Mouse (Mus musculus) brain, embryonic 14.5 days (tissue): ENCODE results near the gene Auts2.

Experiments
- CTCF ChIP-seq: fragments of 200-500 bp; IDR thresholded peaks from 2 replicates; pipeline ENCODE4 v1.5.1; 2012; ENCODE audit warnings: inconsistent platforms, mild to moderate bottlenecking, moderate library complexity, borderline replicate concordance; ENCODE audit not compliant: insufficient read depth, insufficient read length; ENCODE audit errors: extremely low read depth
- POLR2A ChIP-seq: fragments of 200-500 bp; IDR thresholded peaks from 2 replicates; pipeline ENCODE4 v1.6.1; 2012; ENCODE audit warnings: mild to moderate bottlenecking, inconsistent platforms, borderline replicate concordance; ENCODE audit not compliant: poor library complexity, insufficient read depth, insufficient read length, severe bottlenecking; ENCODE audit errors: extremely low read depth

- no peak for TF ChIP-seq CTCF
- no peak for TF ChIP-seq POLR2A
Measured at GRCm38 (mm10) chr5:132203846-132204245, 339.3 kb downstream of the Auts2 start.
